In the genomic region with DNA sequence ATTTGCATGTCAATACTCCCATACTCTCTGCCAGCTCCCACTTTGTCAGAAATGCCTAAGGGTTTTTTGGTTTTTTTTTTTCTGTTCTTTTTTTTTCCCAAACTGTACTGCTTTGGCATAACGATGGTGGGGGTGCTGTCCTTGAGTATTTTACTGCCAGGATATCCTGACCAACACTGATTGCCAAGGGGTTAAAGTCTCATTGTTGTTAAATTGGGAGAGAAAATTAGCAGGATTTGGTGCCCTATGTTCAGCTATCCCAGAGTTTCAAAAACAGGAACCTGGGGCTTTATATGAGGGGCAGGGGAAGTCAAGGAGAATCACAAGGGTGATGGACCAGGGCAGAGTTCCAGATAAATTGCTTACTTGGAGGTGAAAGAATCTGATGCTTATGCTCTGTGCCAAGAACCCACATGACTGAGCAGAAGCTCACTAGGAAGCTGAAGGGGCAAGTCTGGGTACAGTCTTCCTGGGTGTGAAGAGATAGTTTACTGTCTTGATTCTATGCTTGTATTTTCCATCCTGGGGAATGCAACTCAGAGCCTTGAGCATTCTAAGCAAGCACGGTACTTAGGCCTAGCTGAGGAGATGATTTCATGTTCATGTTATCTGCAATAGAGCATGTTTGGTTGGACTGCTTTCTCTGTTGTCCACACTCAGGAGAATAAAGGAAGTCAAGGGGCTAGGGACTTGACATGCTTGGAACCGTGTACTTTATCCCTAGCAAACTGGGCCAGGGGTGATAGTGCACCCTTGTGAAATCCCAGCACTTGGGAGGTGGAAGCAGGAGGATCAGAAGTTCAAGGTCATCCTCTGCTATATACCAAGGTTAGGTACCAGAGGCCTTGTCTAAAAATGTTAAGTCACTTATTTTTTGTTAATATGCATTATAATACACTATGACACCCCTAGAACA, we compare ENCODE assay signal across 17 mouse cellular contexts.
DNase-seq lines count a peak whose midpoint lies in the region; TF ChIP-seq lines count a peak whose summit lies in the region.
"Had no signal": no experiment of that assay in that cellular context is flagged by ENCODE, and none has a peak within 500 bp of the region (broad histone marks: within the 10 kb centered on the region; RNA-seq: fewer than 3 reads in every experiment).

No protein-coding gene starts in this region.

- DNase-seq in adrenal gland, postnatal 14 days, result peak; percentile 24
- no peak for DNase-seq in adrenal gland, adult 2 months
- peak; percentile 37 to 78 for DNase-seq in kidney, adult 8-10 months
- no peak for DNase-seq in kidney, postnatal 4 days
- peak; percentile 36 for DNase-seq in Muller cell, postnatal 12 days (ENCODE audit: inconsistent ontology term)
- DNase-seq in kidney, postnatal 36 days, result peak; percentile 49 to 75
- no peak for DNase-seq in urinary bladder, postnatal 36 days (ENCODE audit: low spot score in 2 of 2)
- no peak for DNase-seq in gastrocnemius, adult 2 months
- DNase-seq: cerebellum, adult 18-20 months; gastrocnemius, postnatal 10 days; right cerebral cortex, postnatal 4 days; thymus, postnatal 25 days had no signal

- no peak overlapping the region for H3K4me3 ChIP-seq in gastrocnemius, adult 2 months
- H3K4me3 ChIP-seq: forebrain, embryonic 15.5 days; intestine, embryonic 15.5 days; limb, embryonic 12.5 days; midbrain, embryonic 13.5 days; stomach, embryonic 15.5 days had no signal

- no peak for TF ChIP-seq CTCF in gastrocnemius, adult 2 months (IDR thresholded peaks at IDR 0.05)

- H3K27ac ChIP-seq in gastrocnemius, adult 2 months, result no peak overlapping the region
- H3K27ac ChIP-seq: forebrain, embryonic 15.5 days; intestine, embryonic 15.5 days; limb, embryonic 12.5 days; midbrain, embryonic 13.5 days; stomach, embryonic 15.5 days had no signal

- intact Hi-C loops in gastrocnemius, adult 2 months (cut with DNase I), result no loop called here

Comparison
In these comparisons a context has a peak if more than half of its experiments do, and no peak if none do; other contexts are left out.
1. DNase-seq: peak in adrenal gland, postnatal 14 days (single experiment), kidney, adult 8-10 months (2 of 2), Muller cell, postnatal 12 days (single experiment) and kidney, postnatal 36 days (2 of 2); none in adrenal gland, adult 2 months (single experiment), kidney, postnatal 4 days (0 of 2), urinary bladder, postnatal 36 days (0 of 2) and gastrocnemius, adult 2 months (single experiment).